Mouse (Mus musculus): ENCODE measurements at regions not wholly inside any gene's neighbourhood (a gene's known extent, or its start where the extent isn't known, plus 50 kb on each side); places are given as distances from the start of the nearest gene placed in this dataset.
A peak's percentile ranks its signal among the peaks of the same experiment; 100 is the strongest.

- no peak overlapping the region for H3K27ac ChIP-seq (ENCODE audit: low read length)
- H3K4me2 ChIP-seq (ENCODE audit: low read depth, low read length): no peak overlapping the region
- H3K9me3 ChIP-seq (replicated peaks; ENCODE audit: control insufficient read depth, low read length): no peaks in the 10 kb centered on the region
- 47% methylated on average over 4 of the region's 4 CpGs for WGBS (ENCODE audit: insufficient replicate concordance)
- H3K9ac ChIP-seq (ENCODE audit: low read depth, low read length): no peak overlapping the region
- H3K4me1 ChIP-seq (ENCODE audit: control insufficient read depth, low read depth, low read length): no peaks in the 10 kb centered on the region
- no peak overlapping the region for H3K4me3 ChIP-seq (ENCODE audit: low read depth, low read length)
- no peak for ATAC-seq (ENCODE audit: low read depth)
- no peaks in the 10 kb centered on the region for H3K36me3 ChIP-seq (ENCODE audit: control insufficient read depth, insufficient read depth)
- H3K27me3 ChIP-seq (ENCODE audit: control insufficient read depth, insufficient read depth, low read depth, low read length): no peaks in the 10 kb centered on the region
Observed at GRCm38 (mm10) chr8:103534971-103535370, 566.5 kb upstream of the Cdh5 start.

DNA sequence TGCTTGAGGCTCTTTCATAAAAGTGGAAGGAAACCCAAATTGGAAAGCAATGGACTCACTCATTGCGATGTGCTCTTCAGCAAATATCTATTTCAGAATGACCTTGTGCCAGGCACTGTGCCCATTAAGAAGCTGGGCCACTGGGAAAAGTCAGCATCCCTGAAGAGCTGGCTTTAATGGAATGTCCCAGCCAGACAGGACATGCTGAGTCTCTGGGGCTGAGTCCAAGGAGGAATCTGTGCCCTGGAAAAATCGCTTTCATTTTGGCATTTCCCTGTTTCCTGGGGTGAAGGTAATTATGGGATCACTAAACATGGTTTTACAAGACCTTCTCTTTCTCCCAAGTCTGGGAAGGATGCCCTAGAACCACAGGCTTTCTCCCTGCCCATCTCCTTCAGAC, 564.6 kb upstream of the Cdh5 start:
- H3K4me3 ChIP-seq (ENCODE audit: low read depth, low read length): no peak overlapping the region
- no peaks in the 10 kb centered on the region for H3K9me3 ChIP-seq (replicated peaks; ENCODE audit: control insufficient read depth, low read length)
- no peaks in the 10 kb centered on the region for H3K27me3 ChIP-seq (ENCODE audit: control insufficient read depth, insufficient read depth, low read depth, low read length)
- no peak for ATAC-seq (ENCODE audit: low read depth)
- H3K4me2 ChIP-seq (ENCODE audit: low read depth, low read length): no peak overlapping the region
- H3K9ac ChIP-seq (ENCODE audit: low read depth, low read length): no peak overlapping the region
- no peaks in the 10 kb centered on the region for H3K4me1 ChIP-seq (ENCODE audit: control insufficient read depth, low read depth, low read length)
- H3K36me3 ChIP-seq (ENCODE audit: control insufficient read depth, insufficient read depth): no peaks in the 10 kb centered on the region
- WGBS (ENCODE audit: insufficient replicate concordance): 54% methylated on average over 2 of the region's 2 CpGs
- no peak overlapping the region for H3K27ac ChIP-seq (ENCODE audit: low read length)

GRCm38 (mm10) chr8:103541954-103542353, 559.5 kb upstream of the Cdh5 start:
- Histone ChIP-seq H3K27me3 (ENCODE audit: control insufficient read depth, insufficient read depth, low read depth, low read length) (no peaks in the 10 kb centered on the region), H3K9ac (ENCODE audit: low read depth, low read length) (no peak overlapping the region), H3K27ac (ENCODE audit: low read length) (no peak overlapping the region), H3K9me3 (replicated peaks; ENCODE audit: control insufficient read depth, low read length) (no peaks in the 10 kb centered on the region), H3K36me3 (ENCODE audit: control insufficient read depth, insufficient read depth) (no peaks in the 10 kb centered on the region), H3K4me2 (ENCODE audit: low read depth, low read length) (no peak overlapping the region), H3K4me1 (ENCODE audit: control insufficient read depth, low read depth, low read length) (no peaks in the 10 kb centered on the region), H3K4me3 (ENCODE audit: low read depth, low read length) (no peak overlapping the region)
- ATAC-seq (ENCODE audit: low read depth): no peak
- WGBS (ENCODE audit: insufficient replicate concordance): 36% methylated on average over 2 of the region's 2 CpGs

DNA sequence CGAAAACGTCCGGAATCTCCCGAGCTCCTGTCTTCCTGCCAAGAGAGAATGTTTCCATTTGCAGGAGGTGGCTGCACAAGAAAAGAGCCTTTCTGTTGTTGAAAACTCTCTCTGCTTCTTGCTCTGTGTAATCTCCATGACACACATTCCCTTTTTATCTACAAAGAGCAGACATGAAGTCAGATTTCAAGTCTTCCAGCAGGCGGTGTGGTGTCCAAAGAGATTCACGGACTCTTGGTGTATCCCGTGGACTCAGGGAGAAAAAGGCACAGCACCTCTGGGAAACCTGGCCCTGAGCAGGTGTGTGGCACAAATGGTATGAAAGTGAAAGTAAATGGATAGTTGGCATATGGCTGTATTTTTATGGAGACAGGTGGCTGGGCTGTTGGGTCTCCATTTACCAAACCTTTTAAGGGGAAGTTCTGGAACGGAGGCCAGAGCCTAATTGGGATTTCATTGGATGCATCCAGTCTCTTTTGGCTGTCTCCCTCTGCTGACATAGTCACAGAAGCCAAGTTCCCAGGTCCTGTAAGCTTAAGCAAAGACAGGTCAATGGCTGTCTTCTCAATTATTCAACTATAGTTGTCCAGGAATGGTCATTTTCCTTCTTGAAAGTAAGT, 549.4 kb upstream of the Cdh5 start:
- H3K27ac ChIP-seq (ENCODE audit: low read length): no peak overlapping the region
- no peaks in the 10 kb centered on the region for H3K4me1 ChIP-seq (ENCODE audit: control insufficient read depth, low read depth, low read length)
- 70% methylated on average over 8 of the region's 8 CpGs for WGBS (ENCODE audit: insufficient replicate concordance)
- no peaks in the 10 kb centered on the region for H3K9me3 ChIP-seq (replicated peaks; ENCODE audit: control insufficient read depth, low read length)
- no peaks in the 10 kb centered on the region for H3K27me3 ChIP-seq (ENCODE audit: control insufficient read depth, insufficient read depth, low read depth, low read length)
- no peak overlapping the region for H3K4me2 ChIP-seq (ENCODE audit: low read depth, low read length)
- H3K36me3 ChIP-seq (ENCODE audit: control insufficient read depth, insufficient read depth): no peaks in the 10 kb centered on the region
- H3K9ac ChIP-seq (ENCODE audit: low read depth, low read length): no peak overlapping the region
- no peak for ATAC-seq (ENCODE audit: low read depth)
- H3K4me3 ChIP-seq (ENCODE audit: low read depth, low read length): no peak overlapping the region

DNA sequence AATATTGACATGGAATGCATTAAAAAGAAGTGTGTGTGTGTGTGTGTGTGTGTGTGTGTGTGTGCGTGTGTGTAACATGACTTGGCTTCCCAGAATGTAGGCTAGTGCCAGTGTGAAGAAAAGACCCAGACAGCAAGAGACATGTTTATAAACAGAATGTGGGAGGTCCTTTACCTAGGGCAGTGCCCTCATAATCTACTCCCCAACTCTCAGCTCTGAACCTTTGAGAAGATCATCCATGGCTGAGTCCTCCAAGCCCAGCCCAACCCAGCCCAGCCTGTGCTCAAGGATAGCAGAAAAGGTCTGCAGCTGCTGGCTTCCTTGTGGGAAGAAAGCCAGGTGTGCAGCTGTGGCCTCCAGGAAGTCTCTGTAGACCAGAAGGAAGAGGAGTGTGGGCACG, 539.8 kb upstream of the Cdh5 start:
- Histone ChIP-seq H3K27ac (ENCODE audit: low read length) (no peak overlapping the region), H3K4me1 (ENCODE audit: control insufficient read depth, low read depth, low read length) (no peaks in the 10 kb centered on the region), H3K9me3 (replicated peaks; ENCODE audit: control insufficient read depth, low read length) (no peaks in the 10 kb centered on the region), H3K9ac (ENCODE audit: low read depth, low read length) (no peak overlapping the region), H3K4me2 (ENCODE audit: low read depth, low read length) (no peak overlapping the region), H3K27me3 (ENCODE audit: control insufficient read depth, insufficient read depth, low read depth, low read length) (no peaks in the 10 kb centered on the region), H3K36me3 (ENCODE audit: control insufficient read depth, insufficient read depth) (no peaks in the 10 kb centered on the region), H3K4me3 (ENCODE audit: low read depth, low read length) (no peak overlapping the region)
- ATAC-seq (ENCODE audit: low read depth): no peak
- WGBS (ENCODE audit: insufficient replicate concordance): 48% methylated on average over 2 of the region's 2 CpGs

DNA sequence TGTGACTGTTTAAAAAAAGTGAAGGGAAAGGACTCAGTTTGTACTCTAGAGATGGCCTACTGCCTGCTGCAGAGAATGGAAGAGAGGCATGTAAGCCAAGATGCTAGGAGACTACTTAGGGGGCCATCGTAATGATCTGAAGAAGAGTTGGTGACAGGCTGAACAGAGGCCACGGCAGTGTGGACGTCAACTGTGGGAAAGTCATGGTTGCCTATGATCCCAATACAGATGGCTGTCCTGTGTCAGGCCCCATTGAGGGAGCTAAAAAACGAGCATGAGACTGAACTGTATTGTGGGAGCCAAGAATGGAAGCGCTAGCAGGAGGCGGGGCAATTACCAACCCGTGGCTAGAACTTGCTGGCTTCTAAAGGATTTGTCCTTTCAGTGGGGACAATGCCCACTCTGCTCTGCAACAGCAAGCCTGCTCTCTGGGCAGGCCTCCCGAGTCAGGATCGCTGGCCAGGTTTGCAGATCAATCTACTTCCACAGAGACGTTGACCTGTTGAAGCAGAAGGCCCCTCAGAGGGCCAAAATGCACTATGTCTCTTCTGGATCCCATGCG, 530.5 kb upstream of the Cdh5 start:
- Histone ChIP-seq H3K4me3 (ENCODE audit: low read depth, low read length) (no peak overlapping the region), H3K4me1 (ENCODE audit: control insufficient read depth, low read depth, low read length) (no peaks in the 10 kb centered on the region), H3K36me3 (ENCODE audit: control insufficient read depth, insufficient read depth) (no peaks in the 10 kb centered on the region), H3K27me3 (ENCODE audit: control insufficient read depth, insufficient read depth, low read depth, low read length) (no peaks in the 10 kb centered on the region), H3K9me3 (replicated peaks; ENCODE audit: control insufficient read depth, low read length) (no peaks in the 10 kb centered on the region), H3K27ac (ENCODE audit: low read length) (no peak overlapping the region), H3K4me2 (ENCODE audit: low read depth, low read length) (no peak overlapping the region), H3K9ac (ENCODE audit: low read depth, low read length) (no peak overlapping the region)
- WGBS (ENCODE audit: insufficient replicate concordance): 67% methylated on average over 11 of the region's 11 CpGs
- ATAC-seq (ENCODE audit: low read depth): no peak

DNA sequence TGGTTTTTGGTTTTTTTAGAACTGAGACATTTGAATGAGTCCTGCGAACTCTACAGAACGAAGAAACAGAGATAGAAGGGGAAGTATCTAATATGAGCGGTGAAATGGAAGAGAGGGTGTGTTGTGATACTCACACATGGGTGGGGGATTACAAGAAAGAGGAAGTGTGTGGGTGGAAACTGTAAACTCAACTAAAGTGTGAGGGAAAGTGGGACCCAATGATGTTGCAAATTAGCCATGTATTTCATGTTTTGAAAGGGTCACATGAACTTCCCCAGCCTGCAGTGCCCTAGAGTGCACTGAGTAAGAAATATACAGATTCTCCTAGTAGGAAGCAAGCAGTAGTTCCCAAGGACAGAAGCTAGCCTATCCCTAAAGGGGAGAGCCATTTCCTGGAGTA, 524.3 kb upstream of the Cdh5 start:
- Histone ChIP-seq H3K9ac (ENCODE audit: low read depth, low read length) (no peak overlapping the region), H3K27ac (ENCODE audit: low read length) (no peak overlapping the region), H3K27me3 (ENCODE audit: control insufficient read depth, insufficient read depth, low read depth, low read length) (no peaks in the 10 kb centered on the region), H3K4me2 (ENCODE audit: low read depth, low read length) (no peak overlapping the region), H3K4me1 (ENCODE audit: control insufficient read depth, low read depth, low read length) (no peaks in the 10 kb centered on the region), H3K4me3 (ENCODE audit: low read depth, low read length) (no peak overlapping the region), H3K36me3 (ENCODE audit: control insufficient read depth, insufficient read depth) (no peaks in the 10 kb centered on the region), H3K9me3 (replicated peaks; ENCODE audit: control insufficient read depth, low read length) (no peaks in the 10 kb centered on the region)
- ATAC-seq (ENCODE audit: low read depth): peak; percentile 16; the same call in 1 of the 2 replicates
- 22% methylated on average over 3 of the region's 3 CpGs for WGBS (ENCODE audit: insufficient replicate concordance)

- no peak overlapping the region for H3K9ac ChIP-seq (ENCODE audit: low read depth, low read length)
- H3K4me3 ChIP-seq (ENCODE audit: low read depth, low read length): no peak overlapping the region
- H3K4me1 ChIP-seq (ENCODE audit: control insufficient read depth, low read depth, low read length): no peaks in the 10 kb centered on the region
- H3K27ac ChIP-seq (ENCODE audit: low read length): no peak overlapping the region
- no peaks in the 10 kb centered on the region for H3K9me3 ChIP-seq (replicated peaks; ENCODE audit: control insufficient read depth, low read length)
- no peaks in the 10 kb centered on the region for H3K27me3 ChIP-seq (ENCODE audit: control insufficient read depth, insufficient read depth, low read depth, low read length)
- no peak overlapping the region for H3K4me2 ChIP-seq (ENCODE audit: low read depth, low read length)
- 61% methylated on average over 6 of the region's 6 CpGs for WGBS (ENCODE audit: insufficient replicate concordance)
- ATAC-seq (ENCODE audit: low read depth): no peak
- no peaks in the 10 kb centered on the region for H3K36me3 ChIP-seq (ENCODE audit: control insufficient read depth, insufficient read depth)
Observed at GRCm38 (mm10) chr8:103578006-103578405, 523.4 kb upstream of the Cdh5 start.

- ATAC-seq (ENCODE audit: low read depth): no peak
- Histone ChIP-seq H3K36me3 (ENCODE audit: control insufficient read depth, insufficient read depth) (no peaks in the 10 kb centered on the region), H3K4me2 (ENCODE audit: low read depth, low read length) (no peak overlapping the region), H3K9me3 (replicated peaks; ENCODE audit: control insufficient read depth, low read length) (no peaks in the 10 kb centered on the region), H3K9ac (ENCODE audit: low read depth, low read length) (no peak overlapping the region), H3K4me1 (ENCODE audit: control insufficient read depth, low read depth, low read length) (no peaks in the 10 kb centered on the region), H3K4me3 (ENCODE audit: low read depth, low read length) (no peak overlapping the region), H3K27ac (ENCODE audit: low read length) (no peak overlapping the region), H3K27me3 (ENCODE audit: control insufficient read depth, insufficient read depth, low read depth, low read length) (no peaks in the 10 kb centered on the region)
- WGBS (ENCODE audit: insufficient replicate concordance): 65% methylated on average over 6 of the region's 6 CpGs
Observed at GRCm38 (mm10) chr8:103608291-103608690, 493.1 kb upstream of the Cdh5 start.
